Mouse (Mus musculus): Measurements from ENCODE around the gene Olfr49. TPM values are rescaled to one million over a fixed set of nuclear protein-coding genes. Genes with fewer than 3 reads are reported as not detected.

Olfr49 gene
- polyA plus RNA-seq, 1 experiment from 2014 or later, result not detected

GRCm38 (mm10) chr14:54276446-54276845 is 8.3 kb downstream of the Olfr49 start:
- H3K4me2 ChIP-seq (replicated peaks), result no peak overlapping the region
- no peak overlapping the region for H3K9ac ChIP-seq (replicated peaks)
- no peak overlapping the region for H3K4me3 ChIP-seq (replicated peaks)
- ATAC-seq, result no peak
- WGBS, result 81% methylated on average over 2 of the region's 2 CpGs
- no peaks in the 10 kb centered on the region for H3K36me3 ChIP-seq
- no peaks in the 10 kb centered on the region for H3K27me3 ChIP-seq
- H3K27ac ChIP-seq, result no peak overlapping the region
- H3K4me1 ChIP-seq (replicated peaks), result no peaks in the 10 kb centered on the region
- H3K9me3 ChIP-seq, result no peaks in the 10 kb centered on the region

GRCm38 (mm10) chr14:54272696-54273095 is 12.0 kb downstream of the Olfr49 start:
- Histone ChIP-seq H3K27me3 (no peaks in the 10 kb centered on the region), H3K9me3 (no peaks in the 10 kb centered on the region), H3K36me3 (peaks cover 10% of the 10 kb centered on the region), H3K9ac (replicated peaks) (no peak overlapping the region), H3K4me2 (replicated peaks) (no peak overlapping the region), H3K4me1 (replicated peaks) (no peaks in the 10 kb centered on the region), H3K27ac (no peak overlapping the region), H3K4me3 (replicated peaks) (no peak overlapping the region)
- no peak for ATAC-seq
- 83% methylated on average over 3 of the region's 3 CpGs for WGBS

GRCm38 (mm10) chr14:54271976-54272606 is 12.6 kb downstream of the Olfr49 start:
- ATAC-seq, result no peak
- no peaks in the 10 kb centered on the region for H3K4me1 ChIP-seq (replicated peaks)
- WGBS, result 77% methylated on average over 3 of the region's 3 CpGs

GRCm38 (mm10) chr14:54270413-54270812 is 14.3 kb downstream of the Olfr49 start:
- Histone ChIP-seq H3K4me3 (replicated peaks) (no peak overlapping the region), H3K27me3 (no peaks in the 10 kb centered on the region), H3K4me1 (replicated peaks) (0 out of 2 replicates have a peak, but pooled peaks cover under 1% of the 10 kb centered on the region), H3K4me2 (replicated peaks) (no peak overlapping the region), H3K9ac (replicated peaks) (no peak overlapping the region), H3K27ac (no peak overlapping the region), H3K9me3 (no peaks in the 10 kb centered on the region), H3K36me3 (peaks cover 17% of the 10 kb centered on the region)
- 95% methylated on average over 3 of the region's 3 CpGs for WGBS
- no peak for ATAC-seq

More at GRCm38 (mm10) chr14:54271976-54272606, 12.6 kb downstream of the Olfr49 start:
- Histone ChIP-seq H3K9ac (replicated peaks) (no peak overlapping the region), H3K27ac (no peak overlapping the region), H3K27me3 (no peaks in the 10 kb centered on the region), H3K4me2 (replicated peaks) (no peak overlapping the region), H3K9me3 (no peaks in the 10 kb centered on the region), H3K36me3 (peaks cover 17% of the 10 kb centered on the region), H3K4me3 (replicated peaks) (no peak overlapping the region)

GRCm38 (mm10) chr14:54269566-54269965 is 15.2 kb downstream of the Olfr49 start:
- Histone ChIP-seq H3K9ac (replicated peaks) (no peak overlapping the region), H3K4me3 (replicated peaks) (no peak overlapping the region), H3K9me3 (no peaks in the 10 kb centered on the region), H3K4me1 (replicated peaks) (0 out of 2 replicates have a peak, but pooled peaks cover 2% of the 10 kb centered on the region), H3K36me3 (peaks cover 17% of the 10 kb centered on the region), H3K27ac (no peak overlapping the region), H3K4me2 (replicated peaks) (no peak overlapping the region), H3K27me3 (no peaks in the 10 kb centered on the region)
- 94% methylated on average over 3 of the region's 3 CpGs for WGBS
- ATAC-seq, result no peak

GRCm38 (mm10) chr14:54267966-54268365 is 16.8 kb downstream of the Olfr49 start:
- 90% methylated on average over 10 of the region's 10 CpGs for WGBS
- ATAC-seq, result no peak
- no peak overlapping the region for H3K4me3 ChIP-seq (replicated peaks)
- no peak overlapping the region for H3K9ac ChIP-seq (replicated peaks)
- 0 out of 2 replicates have a peak, but pooled peaks cover 2% of the 10 kb centered on the region for H3K4me1 ChIP-seq (replicated peaks)
- no peak overlapping the region for H3K27ac ChIP-seq
- no peak overlapping the region for H3K4me2 ChIP-seq (replicated peaks)
- no peaks in the 10 kb centered on the region for H3K9me3 ChIP-seq
- peaks cover 23% of the 10 kb centered on the region for H3K36me3 ChIP-seq
- H3K27me3 ChIP-seq, result no peaks in the 10 kb centered on the region

- no peak overlapping the region for H3K4me2 ChIP-seq (replicated peaks)
- no peak overlapping the region for H3K27ac ChIP-seq
- no peaks in the 10 kb centered on the region for H3K9me3 ChIP-seq
- H3K9ac ChIP-seq (replicated peaks), result no peak overlapping the region
- WGBS, result 78% methylated on average over 6 of the region's 6 CpGs
- no peak overlapping the region for H3K4me3 ChIP-seq (replicated peaks)
- 0 out of 2 replicates have a peak, but pooled peaks cover 2% of the 10 kb centered on the region for H3K4me1 ChIP-seq (replicated peaks)
- peaks cover 25% of the 10 kb centered on the region for H3K36me3 ChIP-seq
- no peaks in the 10 kb centered on the region for H3K27me3 ChIP-seq
- no peak for ATAC-seq
Observed at GRCm38 (mm10) chr14:54265951-54266350, 18.8 kb downstream of the Olfr49 start.

- Histone ChIP-seq H3K4me3 (replicated peaks) (no peak overlapping the region), H3K4me1 (replicated peaks) (peaks cover 4% of the 10 kb centered on the region), H3K27me3 (0 out of 2 replicates have a peak, but pooled peaks cover 4% of the 10 kb centered on the region), H3K9ac (replicated peaks) (no peak overlapping the region), H3K4me2 (replicated peaks) (no peak overlapping the region), H3K9me3 (no peaks in the 10 kb centered on the region), H3K27ac (no peak overlapping the region), H3K36me3 (peaks cover 25% of the 10 kb centered on the region)
- no peak for ATAC-seq
- 50% methylated on average over 10 of the region's 10 CpGs for WGBS
Observed at GRCm38 (mm10) chr14:54265093-54265492, 19.6 kb downstream of the Olfr49 start.

GRCm38 (mm10) chr14:54264231-54264630 is 20.5 kb downstream of the Olfr49 start:
- Histone ChIP-seq H3K4me3 (replicated peaks) (no peak overlapping the region), H3K9me3 (no peaks in the 10 kb centered on the region), H3K36me3 (peaks cover 25% of the 10 kb centered on the region), H3K4me1 (replicated peaks) (peaks cover 11% of the 10 kb centered on the region), H3K27ac (no peak overlapping the region), H3K27me3 (0 out of 2 replicates have a peak, but pooled peaks cover 6% of the 10 kb centered on the region), H3K9ac (replicated peaks) (no peak overlapping the region), H3K4me2 (replicated peaks) (no peak overlapping the region)
- no peak for ATAC-seq
- WGBS, result 93% methylated on average over 7 of the region's 7 CpGs

- Histone ChIP-seq H3K27ac (no peak overlapping the region), H3K27me3 (0 out of 2 replicates have a peak, but pooled peaks cover 6% of the 10 kb centered on the region), H3K4me1 (replicated peaks) (peaks cover 18% of the 10 kb centered on the region), H3K4me2 (replicated peaks) (no peak overlapping the region), H3K4me3 (replicated peaks) (no peak overlapping the region), H3K9ac (replicated peaks) (no peak overlapping the region), H3K36me3 (peaks cover 19% of the 10 kb centered on the region), H3K9me3 (no peaks in the 10 kb centered on the region)
- no peak for ATAC-seq
- 96% methylated on average over 6 of the region's 6 CpGs for WGBS
Observed at GRCm38 (mm10) chr14:54263099-54263498, 21.6 kb downstream of the Olfr49 start.

GRCm38 (mm10) chr14:54262622-54263021 is 22.1 kb downstream of the Olfr49 start:
- Histone ChIP-seq H3K9me3 (no peaks in the 10 kb centered on the region), H3K9ac (replicated peaks) (no peak overlapping the region), H3K36me3 (peaks cover 14% of the 10 kb centered on the region), H3K4me2 (replicated peaks) (no peak overlapping the region), H3K4me3 (replicated peaks) (no peak overlapping the region), H3K4me1 (replicated peaks) (peaks cover 18% of the 10 kb centered on the region), H3K27ac (no peak overlapping the region), H3K27me3 (0 out of 2 replicates have a peak, but pooled peaks cover 6% of the 10 kb centered on the region)
- WGBS, result 92% methylated on average over 8 of the region's 8 CpGs
- ATAC-seq, result no peak

- Histone ChIP-seq H3K9me3 (no peaks in the 10 kb centered on the region), H3K36me3 (peaks cover 9% of the 10 kb centered on the region; the same call in 1 of the 2 replicates), H3K4me1 (replicated peaks) (peaks cover 18% of the 10 kb centered on the region), H3K4me2 (replicated peaks) (no peak overlapping the region), H3K4me3 (replicated peaks) (no peak overlapping the region), H3K9ac (replicated peaks) (no peak overlapping the region), H3K27me3 (0 out of 2 replicates have a peak, but pooled peaks cover 6% of the 10 kb centered on the region), H3K27ac (no peak overlapping the region)
- ATAC-seq, result no peak
- WGBS, result 93% methylated on average over 2 of the region's 2 CpGs
Observed at GRCm38 (mm10) chr14:54261386-54261785, 23.4 kb downstream of the Olfr49 start.
